Mouse (Mus musculus) intestine, postnatal 0 days (tissue): ENCODE measurements around the gene Spag16. TPM values are rescaled to one million over a fixed set of nuclear protein-coding genes. Genes with fewer than 3 reads are reported as not detected.
"Not testable (repeated sequence)": the region's sequence is repeated elsewhere in the genome, so short reads cannot be mapped to it uniquely, and the experiment has no call there.

Source experiments
- ATAC-seq: fragments of 200-750 bp; cut with Nextera tagmentation; 2 replicates; pipeline ENCODE4 v1.8.0; 2017; ENCODE audit warnings: mild to moderate bottlenecking, moderate TSS enrichment, moderate library complexity
- H3K27ac ChIP-seq: fragments of 300-500 bp; sonication (generic); 2 replicates; pipeline ENCODE4 v1.5.1; 2014; ENCODE audit warnings: mild to moderate bottlenecking, low read depth, low read length, moderate library complexity
- H3K27me3 ChIP-seq: fragments of 300-500 bp; sonication (generic); replicated peaks from 2 replicates; pipeline ENCODE4 v1.6.1; 2014; ENCODE audit warnings: low read length, mixed read lengths; ENCODE audit not compliant: control insufficient read depth, insufficient read depth
- H3K36me3 ChIP-seq: fragments of 300-500 bp; sonication (generic); 2 replicates; pipeline ENCODE4 v1.6.1; 2014; ENCODE audit warnings: mild to moderate bottlenecking, moderate library complexity; ENCODE audit not compliant: control insufficient read depth, insufficient read depth
- H3K4me1 ChIP-seq: fragments of 300-500 bp; sonication (generic); replicated peaks from 2 replicates; pipeline ENCODE4 v1.6.1; 2014; ENCODE audit warnings: antibody characterized with exemption, low read length, mixed read lengths; ENCODE audit not compliant: control insufficient read depth, insufficient read depth
- H3K4me2 ChIP-seq: fragments of 300-500 bp; sonication (generic); replicated peaks from 2 replicates; pipeline ENCODE4 v1.6.1; 2014; ENCODE audit warnings: low read depth, mild to moderate bottlenecking, moderate library complexity
- H3K4me3 ChIP-seq: fragments of 300-500 bp; sonication (generic); 2 replicates; pipeline ENCODE4 v1.5.1; 2014; ENCODE audit warnings: low read depth, low read length
- H3K9ac ChIP-seq: fragments of 300-500 bp; sonication (generic); 2 replicates; pipeline ENCODE4 v1.6.1; 2014; ENCODE audit warnings: mild to moderate bottlenecking, low read depth, low read length
- H3K9me3 ChIP-seq: fragments of 300-500 bp; sonication (generic); 2 replicates; pipeline ENCODE4 v1.6.1; 2016; ENCODE audit warnings: mixed run types; ENCODE audit not compliant: control insufficient read depth
- CTCF ChIP-seq: sonication (generic); IDR thresholded peaks from 2 replicates; pipeline ENCODE4 v1.5.1; 2016; ENCODE audit warnings: low read depth, mild to moderate bottlenecking, control low read depth, antibody characterized with exemption, moderate library complexity
- WGBS: fragments of 180-500 bp; shearing (Covaris S2); extraction: QIAGEN DNeasy Blood & Tissue Kit; methylation state at CpG from one replicate; pipeline ENCODE4 v1.1.7; 2014; 5-methylcytosine and 5-hydroxymethylcytosine counted together
- polyA plus RNA-seq: library from polyadenylated mRNA; unstranded; fragments of >200 nt; fragmentation: Nextera tagmentation; extraction: Ambion mirVana; gene quantifications from 2 replicates; pipeline ENCODE4 v1.2.1, GENCODE M21; 2015

Gene Spag16
- polyA plus RNA-seq, 1 experiment from 2014 or later = 0.08 TPM

DNA sequence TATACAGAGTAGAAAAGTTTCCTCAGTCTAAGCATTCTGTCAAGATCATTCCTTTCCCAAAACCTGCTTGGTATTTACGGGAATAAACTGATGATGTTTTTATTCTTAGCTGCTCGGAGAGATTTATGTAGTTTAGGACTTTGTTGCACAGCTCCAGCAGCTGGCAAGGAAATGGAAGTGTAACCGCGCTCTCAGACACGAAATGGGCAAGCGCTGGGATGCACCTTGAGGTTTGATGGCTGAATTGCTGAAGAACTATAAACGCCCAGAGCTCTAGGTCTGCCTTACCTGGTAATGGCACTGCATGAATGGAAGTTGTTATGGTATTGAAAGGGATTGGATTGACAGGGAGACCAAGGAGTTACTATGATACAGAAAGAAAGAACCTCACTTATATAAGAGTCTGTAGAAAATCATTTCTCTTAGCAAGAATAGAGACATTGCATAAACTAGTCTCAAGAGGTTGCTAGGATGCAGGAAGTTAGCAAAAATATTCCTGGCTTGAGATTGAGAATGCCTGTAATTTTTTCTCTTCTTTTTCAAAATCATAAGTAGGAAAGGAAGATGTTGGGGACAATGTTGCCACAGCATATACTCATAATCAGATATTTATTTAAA is 27.7 kb upstream of the Spag16 start:
- TF ChIP-seq CTCF = no peak
- no peaks in the 10 kb centered on the region for H3K36me3 ChIP-seq
- H3K4me3 ChIP-seq = no peak overlapping the region
- H3K9me3 ChIP-seq = no peaks in the 10 kb centered on the region
- H3K27ac ChIP-seq = no peak overlapping the region
- H3K4me2 ChIP-seq = no peak overlapping the region
- WGBS = 83% methylated on average over 7 of the region's 7 CpGs
- ATAC-seq = no peak
- no peaks in the 10 kb centered on the region for H3K4me1 ChIP-seq
- H3K9ac ChIP-seq = no peak overlapping the region
- H3K27me3 ChIP-seq = no peaks in the 10 kb centered on the region

DNA sequence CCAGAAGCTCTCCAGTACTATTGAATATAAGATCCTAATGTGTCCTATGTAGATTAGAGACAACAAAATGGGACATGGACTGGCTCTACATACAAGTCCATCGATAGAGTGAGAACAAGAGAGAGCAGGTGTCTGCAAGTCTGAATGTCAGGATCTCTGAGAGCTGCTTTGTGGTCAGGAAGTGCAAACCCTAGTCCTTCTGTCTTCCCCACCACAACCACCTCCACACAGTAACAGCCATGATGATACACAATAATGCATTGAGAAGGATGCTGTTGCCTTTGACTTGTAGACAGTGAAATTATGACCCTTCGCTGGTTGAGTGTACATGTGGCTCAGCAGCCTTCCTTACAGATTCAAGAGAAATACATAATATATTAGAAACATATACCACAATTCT is 16.6 kb upstream of the Spag16 start:
- no peaks in the 10 kb centered on the region for H3K9me3 ChIP-seq
- no peak for TF ChIP-seq CTCF
- no peaks in the 10 kb centered on the region for H3K36me3 ChIP-seq
- no peaks in the 10 kb centered on the region for H3K27me3 ChIP-seq
- ATAC-seq = no peak
- no peak overlapping the region for H3K4me2 ChIP-seq
- H3K9ac ChIP-seq = no peak overlapping the region
- 94% methylated on average over 2 of the region's 2 CpGs for WGBS
- no peaks in the 10 kb centered on the region for H3K4me1 ChIP-seq
- H3K4me3 ChIP-seq = no peak overlapping the region
- H3K27ac ChIP-seq = no peak overlapping the region

DNA sequence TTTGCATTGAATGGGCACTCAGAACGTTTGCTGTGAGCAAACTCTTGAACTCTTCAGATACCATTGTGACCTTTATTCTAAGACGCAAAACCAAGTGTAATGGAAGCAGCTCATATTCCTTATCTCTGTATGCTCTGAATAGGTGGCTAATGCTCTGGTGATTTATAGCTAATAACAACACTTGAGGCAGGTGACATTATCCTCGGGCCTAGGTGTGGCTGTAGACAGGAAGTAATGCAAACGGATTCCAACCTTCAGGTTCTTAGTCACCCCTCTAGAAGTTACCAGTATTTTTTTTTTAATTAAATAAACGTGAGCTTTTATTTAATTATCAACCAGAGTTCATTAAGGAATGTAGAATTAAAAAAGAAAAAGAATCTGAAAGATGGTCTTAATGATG is 1.1 kb upstream of the Spag16 start:
- WGBS = 40% methylated on average over 5 of the region's 5 CpGs
- H3K4me1 ChIP-seq, H3K4me2 ChIP-seq, ATAC-seq, H3K27me3 ChIP-seq, H3K9ac ChIP-seq, H3K27ac ChIP-seq, H3K9me3 ChIP-seq, H3K36me3 ChIP-seq, H3K4me3 ChIP-seq: not testable (repeated sequence)

DNA sequence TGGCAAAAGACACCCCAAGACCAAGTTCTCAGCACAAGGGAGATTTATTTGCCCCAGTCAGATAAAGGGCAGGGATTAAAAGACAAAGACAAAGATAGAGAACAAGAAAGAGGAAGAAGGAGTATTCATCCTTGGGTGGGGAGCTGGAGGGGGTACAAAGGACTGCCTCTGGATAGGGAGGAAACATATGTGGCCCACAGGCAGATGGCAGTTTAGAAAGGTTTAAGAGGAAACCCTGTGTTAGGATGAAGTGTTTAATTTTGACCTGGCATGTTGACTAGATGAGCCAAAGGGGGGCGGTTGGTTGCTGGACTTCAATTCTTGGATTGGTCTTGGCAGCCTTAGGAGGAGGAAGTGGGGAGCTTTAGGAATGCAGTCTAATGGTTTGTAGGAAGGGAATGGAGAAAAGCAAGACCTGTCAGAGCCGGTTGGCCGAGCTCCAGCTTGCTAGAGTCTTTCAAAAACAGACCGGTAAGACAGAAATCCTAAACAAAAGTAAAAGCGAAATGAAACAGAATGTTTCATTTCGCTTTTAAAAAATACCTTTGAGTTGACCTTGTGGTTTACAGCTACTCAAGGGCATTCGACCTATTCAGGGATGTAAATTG is 2.2 kb downstream of the Spag16 start:
- H3K9me3 ChIP-seq = no peaks in the 10 kb centered on the region
- no peak overlapping the region for H3K4me3 ChIP-seq
- no peaks in the 10 kb centered on the region for H3K36me3 ChIP-seq
- no peak overlapping the region for H3K4me2 ChIP-seq
- no peak overlapping the region for H3K27ac ChIP-seq
- TF ChIP-seq CTCF = no peak
- no peaks in the 10 kb centered on the region for H3K27me3 ChIP-seq
- H3K4me1 ChIP-seq = no peaks in the 10 kb centered on the region
- 71% methylated on average over 7 of the region's 7 CpGs for WGBS
- H3K9ac ChIP-seq = no peak overlapping the region
- ATAC-seq = no peak

DNA sequence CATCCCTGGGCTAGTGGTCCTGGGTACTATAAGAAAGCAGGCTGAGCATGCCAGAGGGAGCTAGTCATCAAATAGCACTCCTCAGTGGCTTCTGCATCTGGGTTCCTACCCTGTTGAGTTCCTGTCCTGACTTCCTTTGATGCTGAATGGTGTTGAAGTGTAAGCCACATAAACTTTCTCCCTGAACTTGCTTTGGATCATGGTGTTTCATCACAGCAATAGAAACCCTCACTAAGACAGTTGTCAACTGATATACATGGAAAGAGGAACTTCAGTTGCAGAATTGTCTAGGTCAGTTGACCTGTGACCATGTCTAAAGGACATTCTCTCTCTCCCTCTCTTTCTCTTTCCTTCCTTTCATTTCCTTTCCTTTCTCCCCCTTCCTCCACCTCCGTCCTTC is 3.8 kb downstream of the Spag16 start:
- H3K36me3 ChIP-seq = no peaks in the 10 kb centered on the region
- ATAC-seq = no peak
- no peak for TF ChIP-seq CTCF
- H3K27ac ChIP-seq = no peak overlapping the region
- H3K4me3 ChIP-seq = no peak overlapping the region
- H3K9ac ChIP-seq = no peak overlapping the region
- H3K27me3 ChIP-seq = no peaks in the 10 kb centered on the region
- 85% methylated on average over 1 of the region's 1 CpGs for WGBS
- H3K4me2 ChIP-seq = no peak overlapping the region
- no peaks in the 10 kb centered on the region for H3K4me1 ChIP-seq
- no peaks in the 10 kb centered on the region for H3K9me3 ChIP-seq

DNA sequence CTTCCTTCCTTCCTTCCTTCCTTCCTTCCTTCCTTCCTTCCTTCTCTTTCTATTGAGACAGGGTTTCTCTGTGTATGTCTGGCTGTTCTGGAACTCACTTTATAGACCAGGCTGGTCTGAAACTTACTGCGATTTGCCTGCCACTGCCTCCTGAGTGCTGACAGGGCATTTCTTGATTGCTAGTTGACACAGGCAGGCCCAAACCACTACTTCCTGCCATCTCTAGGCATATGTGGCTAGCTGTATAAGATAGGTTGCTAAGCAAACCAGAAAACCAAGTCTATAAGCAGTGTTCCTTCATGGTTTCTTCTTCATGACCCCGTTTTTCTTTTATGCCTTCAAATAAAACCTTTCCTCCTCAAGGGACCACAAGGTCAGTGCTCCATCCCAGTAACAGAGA is 4.2 kb downstream of the Spag16 start:
- H3K4me2 ChIP-seq = no peak overlapping the region
- H3K36me3 ChIP-seq = no peaks in the 10 kb centered on the region
- 98% methylated on average over 2 of the region's 2 CpGs for WGBS
- H3K4me1 ChIP-seq = no peaks in the 10 kb centered on the region
- no peak for ATAC-seq
- no peaks in the 10 kb centered on the region for H3K9me3 ChIP-seq
- no peak overlapping the region for H3K9ac ChIP-seq
- no peak for TF ChIP-seq CTCF
- no peak overlapping the region for H3K4me3 ChIP-seq
- H3K27me3 ChIP-seq = no peaks in the 10 kb centered on the region
- no peak overlapping the region for H3K27ac ChIP-seq

DNA sequence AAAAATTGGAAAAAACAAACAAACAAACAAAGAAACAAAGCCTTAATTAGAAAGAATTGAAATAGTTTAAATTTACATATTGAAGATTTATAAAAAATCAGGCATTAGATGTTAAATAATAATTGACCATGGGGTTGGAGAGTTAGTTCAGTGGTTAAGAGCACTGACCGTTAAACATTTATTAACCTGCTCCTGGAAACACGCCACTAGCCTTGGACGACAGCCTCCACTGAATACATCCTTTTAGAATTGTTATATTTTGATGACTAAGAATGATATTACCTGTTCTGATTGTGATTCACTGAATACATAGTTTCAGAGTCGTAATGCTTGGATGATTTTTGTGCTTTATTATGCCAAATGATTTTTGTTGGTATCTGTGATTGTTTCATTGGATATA is 6.7 kb downstream of the Spag16 start:
- H3K4me2 ChIP-seq, H3K9ac ChIP-seq, H3K4me1 ChIP-seq, H3K27me3 ChIP-seq, H3K27ac ChIP-seq, H3K9me3 ChIP-seq, ATAC-seq, H3K4me3 ChIP-seq, H3K36me3 ChIP-seq: not testable (repeated sequence)
- WGBS = 69% methylated on average over 4 of the region's 4 CpGs
